Mouse (Mus musculus) ES-Bruce4 (cell line): Measurements from ENCODE around the gene Spa17.

Experiments used
- CTCF ChIP-seq: IDR thresholded peaks from one replicate; pipeline ENCODE4 v1.8.1; 2011; ENCODE audit warnings: low read depth, low read length
- POLR2A ChIP-seq: IDR thresholded peaks from one replicate; pipeline ENCODE4 v1.8.1; 2011; ENCODE audit warnings: low read length; ENCODE audit not compliant: insufficient read depth

DNA sequence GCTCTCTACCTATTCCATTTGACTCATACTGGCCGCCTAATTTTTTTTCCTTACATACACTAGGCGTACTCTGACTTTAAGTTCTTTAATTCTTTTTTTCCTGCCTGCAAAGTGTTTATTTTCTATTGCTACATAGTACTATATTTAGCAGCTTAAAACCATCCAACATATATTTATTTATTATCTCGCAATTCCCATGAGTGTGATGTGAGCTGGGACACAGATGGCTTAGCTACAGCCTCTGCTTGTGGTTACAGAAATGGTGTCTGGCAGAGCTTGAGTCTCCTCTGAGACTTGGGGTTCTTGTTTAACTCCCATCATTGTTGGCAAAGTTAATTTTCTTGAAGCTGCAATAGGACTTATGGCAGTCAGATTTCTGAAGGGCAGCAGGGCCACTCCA lies 25.2 kb upstream of the Spa17 start:
- TF ChIP-seq POLR2A (no peak), CTCF (no peak)
